Mouse (Mus musculus) spleen, adult 18-20 months (tissue): ENCODE measurements at regions not wholly inside any gene's neighbourhood (a gene's known extent, or its start where the extent isn't known, plus 50 kb on each side); places are given as distances from the start of the nearest gene placed in this dataset.

Experiments used
- DNase-seq, 2 experiments: peaks; one replicate each; pipeline ENCODE4 v3.0.0; 2022; ENCODE audit warnings: mixed read lengths in 2 of 2

DNA sequence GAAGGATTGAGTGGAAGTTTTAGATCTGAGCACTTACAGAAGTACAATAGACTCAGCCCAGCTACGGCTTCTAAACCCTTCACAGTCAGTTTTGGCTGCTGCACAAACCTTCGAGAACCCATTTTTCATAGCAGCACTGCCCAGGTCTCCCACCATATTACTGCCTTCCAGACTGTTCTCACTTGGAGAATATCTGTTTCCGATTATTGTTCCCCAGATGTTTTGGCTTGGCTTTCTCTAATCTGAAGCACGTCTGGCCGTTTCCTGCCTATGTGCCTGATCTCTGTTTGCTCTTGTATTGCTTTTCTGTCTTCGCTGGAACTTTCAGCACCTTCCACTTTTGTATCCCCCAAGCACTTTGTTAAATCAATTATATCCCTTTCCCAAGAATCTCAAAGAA, 368.0 kb downstream of the Mllt3 start:
- no peak for DNase-seq

DNA sequence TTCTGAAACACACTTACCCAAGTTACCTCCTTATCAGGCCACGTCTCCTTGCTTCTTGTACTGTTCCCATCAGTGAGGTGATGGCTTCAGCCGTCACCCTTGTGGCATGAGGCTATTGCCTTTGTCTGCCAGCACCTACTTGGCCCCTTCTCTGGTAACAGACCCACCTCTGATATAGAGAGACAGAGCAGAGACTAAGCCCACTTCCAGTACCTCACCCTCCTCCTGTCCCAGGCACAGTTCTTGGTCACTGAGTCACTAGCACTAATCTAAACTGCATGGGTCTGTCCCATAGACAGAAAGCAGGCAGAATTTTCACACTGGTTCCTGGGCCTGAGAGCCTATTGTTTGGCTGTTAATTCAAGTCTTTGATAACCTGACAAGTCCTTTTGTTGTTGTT, 370.3 kb downstream of the Mllt3 start:
- DNase-seq = no peak

DNA sequence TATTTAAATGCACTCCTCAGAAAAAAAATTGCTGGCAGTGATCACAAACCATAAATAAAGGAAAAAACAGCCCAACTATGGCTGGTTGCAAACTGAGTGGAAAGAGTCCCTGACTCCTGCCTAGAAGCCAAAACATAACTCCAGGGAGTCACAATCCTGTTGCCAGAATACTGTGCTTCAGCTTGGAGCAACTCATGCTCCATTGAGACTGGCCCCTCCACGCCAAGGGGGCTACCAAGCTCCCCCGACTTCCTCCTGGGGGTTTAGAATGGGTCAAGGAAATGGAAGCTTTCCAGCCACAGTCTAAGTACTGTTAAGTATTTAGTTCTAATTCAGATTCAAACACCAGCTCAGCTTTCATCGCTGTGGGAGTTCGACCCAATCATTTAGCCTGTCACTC, 374.8 kb downstream of the Mllt3 start:
- DNase-seq = no peak

DNA sequence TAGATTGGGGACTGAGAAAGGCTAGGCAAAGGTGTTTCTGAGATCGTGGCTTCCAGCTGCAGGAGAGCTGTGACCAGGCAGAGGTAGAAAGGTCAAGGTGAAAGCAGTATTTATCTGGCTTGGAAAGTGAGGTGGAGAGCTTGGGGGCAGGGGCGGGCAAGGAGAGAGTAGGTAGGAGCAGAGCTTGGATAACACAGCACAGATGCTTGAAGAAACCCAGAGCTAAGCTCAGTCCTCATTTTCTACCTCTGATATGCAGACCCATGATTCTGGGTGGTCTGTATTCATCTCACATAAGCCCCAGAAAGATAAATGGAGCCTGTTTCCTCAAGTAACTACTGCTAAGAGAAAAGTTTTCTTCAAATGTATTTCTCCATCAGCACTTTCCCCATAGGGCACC, 375.3 kb downstream of the Mllt3 start:
- DNase-seq = no peak

DNA sequence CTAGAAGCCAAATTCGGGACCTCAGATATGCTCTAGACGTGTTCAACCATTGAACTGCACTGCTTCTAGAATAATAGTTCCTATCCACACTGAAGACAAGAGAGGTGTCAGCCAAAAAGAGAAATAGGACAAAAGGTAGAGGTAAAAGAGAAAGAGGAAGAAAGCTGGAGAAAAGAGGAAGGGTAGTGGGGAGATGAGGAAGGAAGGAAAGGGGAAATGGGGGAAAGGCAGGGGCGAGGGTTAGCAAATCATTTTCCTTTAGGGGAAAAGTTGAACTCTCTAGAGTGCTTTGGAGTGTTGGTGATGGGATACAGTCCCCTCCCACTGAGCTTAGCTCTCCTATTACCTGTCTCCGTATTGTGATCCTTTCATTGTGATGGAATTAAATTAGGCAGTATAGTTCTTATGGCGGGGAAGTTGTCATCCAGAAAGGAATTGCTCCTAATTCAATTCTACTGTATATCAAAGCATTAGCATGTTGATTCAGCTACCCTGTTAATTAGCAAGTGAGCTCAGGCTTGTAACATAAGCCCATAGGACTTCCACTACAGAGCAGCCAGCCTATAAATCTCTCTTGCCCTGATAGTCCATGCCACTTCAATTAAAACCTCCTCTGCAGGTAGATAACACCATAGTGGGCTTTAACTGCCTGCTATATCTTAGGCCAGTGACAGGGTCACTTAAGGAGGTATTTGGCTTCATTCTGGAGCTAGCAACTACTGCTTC, 379.6 kb downstream of the Mllt3 start:
- no peak for DNase-seq

GRCm38 (mm10) chr4:87652314-87652934, 380.7 kb downstream of the Mllt3 start:
- DNase-seq = no peak

- no peak for DNase-seq
These were observed 381.9 kb downstream of the Mllt3 start for GRCm38 (mm10) chr4:87651275-87651674.

DNA sequence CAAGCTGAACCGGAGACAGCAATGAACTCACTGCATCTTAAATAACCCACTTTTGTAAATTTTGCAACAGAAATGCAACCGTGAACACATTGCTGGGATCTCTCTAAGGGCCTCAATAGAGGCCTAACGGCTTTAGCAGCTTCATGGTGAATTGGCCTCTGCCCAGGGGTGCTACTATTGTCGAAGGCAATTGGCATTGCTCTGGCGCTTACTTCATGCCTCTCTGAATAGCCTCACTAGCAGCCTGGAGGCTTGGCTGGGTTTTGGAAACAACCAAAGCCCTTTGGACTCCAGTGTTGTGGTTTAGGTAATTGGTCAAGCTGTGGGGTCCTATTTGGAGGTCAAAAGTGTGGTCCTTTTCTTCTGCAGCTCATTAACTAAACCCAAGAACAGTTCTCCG, 382.3 kb downstream of the Mllt3 start:
- no peak for DNase-seq

GRCm38 (mm10) chr4:87650393-87650792, 382.8 kb downstream of the Mllt3 start:
- DNase-seq = no peak

DNA sequence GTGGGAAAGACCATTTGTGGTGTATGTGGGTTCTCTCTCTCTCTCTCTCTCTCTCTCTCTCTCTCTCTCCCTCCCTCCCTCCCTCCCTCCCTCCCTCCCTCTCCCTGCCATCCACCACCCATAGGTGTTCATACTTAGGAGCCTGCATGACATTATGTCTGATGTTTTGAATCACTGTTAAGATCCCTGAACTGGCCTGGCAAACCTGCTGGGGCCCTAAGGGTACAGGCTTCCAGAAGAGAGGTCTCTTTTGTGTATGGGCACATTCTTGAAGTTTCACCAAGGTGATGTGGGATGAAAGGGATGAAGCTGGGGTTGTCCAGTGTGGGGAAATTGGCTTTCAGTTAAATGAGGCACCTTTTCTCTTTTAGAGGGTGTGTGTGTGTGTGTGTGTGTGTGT, 384.2 kb downstream of the Mllt3 start:
- no peak for DNase-seq

- no peak for DNase-seq
These were observed 384.9 kb downstream of the Mllt3 start for GRCm38 (mm10) chr4:87647932-87648911.

DNA sequence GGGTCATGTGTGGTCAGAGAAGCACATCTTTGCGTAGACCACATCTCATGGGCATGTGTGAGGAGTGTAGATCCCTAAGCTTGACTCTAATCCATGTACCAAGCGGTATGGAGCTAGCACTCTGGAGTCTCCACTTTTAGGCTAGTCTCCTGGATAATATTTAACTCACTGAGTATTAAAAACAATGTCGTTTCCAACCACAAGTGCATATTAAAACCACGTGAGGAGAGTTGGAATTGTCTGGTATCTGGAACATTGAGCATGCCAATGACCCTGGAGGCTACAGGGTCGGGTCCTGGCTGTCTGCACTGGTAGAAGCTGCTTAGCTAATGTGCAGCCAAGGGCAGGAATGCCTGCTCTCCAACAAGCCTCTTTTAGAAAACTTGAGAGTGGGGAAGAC, 391.2 kb downstream of the Mllt3 start:
- no peak for DNase-seq

DNA sequence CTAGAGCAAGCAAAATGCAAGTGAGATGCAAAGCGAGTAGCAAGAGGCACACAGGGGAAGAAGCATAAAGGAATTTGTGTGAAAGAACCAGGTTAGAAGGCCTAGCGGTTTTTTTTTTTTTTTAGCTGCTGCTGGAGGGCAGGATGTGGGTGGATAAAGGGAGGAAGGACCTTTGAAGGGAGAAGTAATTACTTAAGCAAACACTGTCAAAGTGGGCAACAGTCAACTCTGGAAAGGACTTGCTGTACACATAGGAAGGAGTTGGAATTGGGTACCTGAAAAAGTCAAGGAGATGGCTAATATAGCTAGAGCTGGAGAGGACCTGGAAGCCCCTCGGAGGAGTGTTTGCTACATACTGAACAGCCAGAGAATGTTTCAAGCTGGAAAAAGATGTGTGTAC, 391.6 kb downstream of the Mllt3 start:
- DNase-seq = no peak

GRCm38 (mm10) chr4:87638380-87638646, 394.9 kb downstream of the Mllt3 start:
- no peak for DNase-seq

GRCm38 (mm10) chr4:87637629-87638379, 395.4 kb downstream of the Mllt3 start:
- DNase-seq = no peak

DNA sequence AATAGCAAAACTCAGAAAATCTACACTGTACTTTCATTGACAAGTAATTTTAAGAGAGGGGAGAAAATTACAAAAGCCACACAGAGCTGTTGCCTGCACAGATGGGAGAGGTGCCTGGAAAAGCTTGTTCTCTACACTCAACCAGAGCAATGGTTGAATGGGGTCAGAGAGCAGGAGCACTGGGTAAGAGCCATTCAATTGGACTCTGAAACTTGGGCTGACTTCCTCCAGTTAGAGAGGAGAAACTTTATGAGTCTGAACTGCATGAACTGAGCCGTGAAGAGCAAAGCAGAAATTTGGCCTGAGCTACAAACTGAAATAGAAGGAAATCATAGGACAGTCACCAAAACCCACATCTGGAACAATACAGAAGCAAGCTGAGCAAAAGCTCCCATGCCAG, 380.8 kb upstream of the Slc24a2 start:
- no peak for DNase-seq

DNA sequence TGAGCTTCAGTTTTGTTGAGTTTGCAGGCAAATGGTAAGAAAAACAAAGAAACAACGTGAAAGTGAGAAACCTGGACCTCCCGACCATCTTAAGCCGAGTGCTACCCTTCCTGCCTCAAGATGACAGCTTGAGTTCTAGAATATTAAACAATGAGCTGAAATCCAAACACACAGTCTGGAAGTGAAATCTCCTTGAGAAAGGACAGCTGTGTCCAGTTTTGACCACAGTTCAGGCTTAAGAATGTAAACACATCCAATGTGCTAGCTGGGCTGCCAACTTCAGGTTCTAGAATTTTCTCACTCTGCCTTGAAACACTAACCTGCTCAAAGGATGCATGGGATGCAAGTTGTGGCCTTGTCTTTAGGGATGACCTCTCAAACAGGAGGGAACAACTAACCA, 363.4 kb upstream of the Slc24a2 start:
- DNase-seq = no peak

- DNase-seq = no peak
These were observed 360.5 kb upstream of the Slc24a2 start for GRCm38 (mm10) chr4:87590797-87591196.

DNA sequence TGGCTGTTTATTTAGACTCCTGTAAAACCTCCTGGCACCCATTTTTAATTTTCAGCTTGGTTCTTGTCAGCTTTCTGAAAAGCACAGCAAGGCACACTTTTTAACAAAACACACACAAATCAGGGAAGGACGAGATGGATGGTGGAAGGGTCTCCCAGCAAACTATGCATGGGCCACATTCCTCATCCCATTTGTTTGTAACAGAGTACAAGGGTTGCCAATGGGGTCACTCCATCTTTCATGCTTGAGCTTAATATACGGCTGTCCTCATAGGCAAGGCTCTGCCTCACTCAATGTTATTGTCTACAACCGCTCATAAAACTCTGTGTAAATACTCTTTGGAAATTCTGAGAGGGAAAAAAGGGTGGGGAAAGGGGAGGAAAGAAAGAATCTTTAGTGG, 347.9 kb upstream of the Slc24a2 start:
- DNase-seq = no peak

DNA sequence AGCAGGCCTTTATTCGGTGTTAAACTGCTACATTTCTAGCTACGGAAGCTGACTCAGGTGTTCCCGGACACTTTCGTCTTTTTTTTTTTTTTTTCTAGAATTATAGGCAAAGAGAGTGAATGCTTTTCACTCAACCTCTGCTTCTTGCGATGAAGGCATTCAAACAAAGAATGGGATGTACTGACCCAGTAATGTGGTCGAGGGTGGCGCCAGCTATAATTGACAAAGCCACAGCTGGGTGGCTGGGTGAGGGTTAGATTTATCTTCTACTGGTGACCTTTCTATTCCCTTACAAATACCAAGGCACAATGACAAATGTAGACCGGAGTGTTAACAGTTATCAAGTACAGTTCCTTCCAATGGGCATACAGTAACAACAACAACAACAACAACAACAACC, 340.7 kb upstream of the Slc24a2 start:
- DNase-seq = no peak

DNA sequence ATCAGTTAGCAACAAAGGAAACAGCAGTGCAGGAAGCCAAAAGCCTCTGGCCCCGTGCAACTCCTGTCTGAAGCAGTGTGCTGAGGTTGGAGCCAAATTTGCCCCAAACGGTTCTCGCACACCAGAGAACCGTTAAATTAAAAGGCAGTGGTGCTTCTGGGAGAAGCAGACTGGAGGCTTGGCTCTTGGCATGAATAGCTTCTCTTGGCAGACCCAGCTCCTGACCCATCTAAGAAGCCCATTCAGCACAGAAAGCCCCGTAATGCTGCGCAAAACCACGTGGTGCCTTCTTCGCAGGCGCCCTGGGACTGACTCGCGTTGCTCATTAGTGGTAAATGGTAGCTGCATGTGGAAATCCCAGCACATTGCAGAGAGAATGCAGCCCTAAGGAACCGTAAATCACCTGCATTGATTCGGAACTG, 340.2 kb upstream of the Slc24a2 start:
- DNase-seq = no peak

- DNase-seq = no peak
These were observed 336.3 kb upstream of the Slc24a2 start for GRCm38 (mm10) chr4:87566616-87567015.

DNA sequence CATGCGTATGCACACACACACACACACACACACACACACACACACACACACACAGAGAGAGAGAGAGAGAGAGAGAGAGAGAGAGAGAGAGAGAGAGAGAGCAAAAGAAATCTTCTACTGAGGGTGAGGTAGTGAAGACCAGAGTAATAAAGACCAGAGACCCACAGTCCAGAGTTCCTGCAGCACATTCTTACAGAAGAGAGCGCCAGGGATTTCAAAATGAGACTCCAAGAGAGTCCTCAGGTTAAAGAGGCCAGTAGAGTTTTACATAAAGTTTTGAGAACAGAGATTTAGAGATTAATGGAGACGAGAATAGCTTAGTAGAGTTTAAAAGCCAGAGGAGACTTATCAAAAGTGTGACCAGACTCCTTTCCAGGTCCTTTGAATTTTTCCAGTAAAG, 324.6 kb upstream of the Slc24a2 start:
- no peak for DNase-seq
